Mouse (Mus musculus): Measurements from ENCODE around the gene Rbms3. TPM values are rescaled to one million over a fixed set of nuclear protein-coding genes. Genes with fewer than 3 reads are reported as not detected.

Rbms3 gene
- polyA plus RNA-seq, 1 experiment from 2014 or later, result not detected

DNA sequence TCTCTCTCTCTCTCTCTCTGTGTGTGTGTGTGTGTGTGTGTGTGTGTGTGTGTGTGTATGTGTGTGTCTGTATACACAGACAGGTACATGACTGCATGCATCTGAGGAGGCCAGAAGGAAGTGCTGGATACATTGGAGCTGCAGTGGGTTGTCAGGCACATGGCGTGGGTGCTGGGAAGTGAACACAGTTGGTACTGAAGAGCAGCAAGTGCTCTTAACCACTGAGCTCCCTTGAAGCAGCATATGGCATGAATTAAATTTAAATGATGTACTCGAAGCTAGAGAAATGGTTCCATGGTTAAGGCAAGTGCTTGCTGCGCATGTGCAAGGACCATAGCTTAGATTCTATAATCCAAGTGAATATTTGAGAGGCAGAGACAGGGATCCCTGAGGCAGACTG, 772.6 kb downstream of the Rbms3 start:
- Histone ChIP-seq H3K79me2 (ENCODE audit: inconsistent target) (no peaks in the 10 kb centered on the region), H3K4me3 (ENCODE audit: inconsistent target) (no peak overlapping the region), H3K27ac (no peak overlapping the region), H3K36me3 (ENCODE audit: inconsistent target) (no peaks in the 10 kb centered on the region)
- WGBS (ENCODE audit: missing documents), result 89% methylated on average over 3 of the region's 3 CpGs

DNA sequence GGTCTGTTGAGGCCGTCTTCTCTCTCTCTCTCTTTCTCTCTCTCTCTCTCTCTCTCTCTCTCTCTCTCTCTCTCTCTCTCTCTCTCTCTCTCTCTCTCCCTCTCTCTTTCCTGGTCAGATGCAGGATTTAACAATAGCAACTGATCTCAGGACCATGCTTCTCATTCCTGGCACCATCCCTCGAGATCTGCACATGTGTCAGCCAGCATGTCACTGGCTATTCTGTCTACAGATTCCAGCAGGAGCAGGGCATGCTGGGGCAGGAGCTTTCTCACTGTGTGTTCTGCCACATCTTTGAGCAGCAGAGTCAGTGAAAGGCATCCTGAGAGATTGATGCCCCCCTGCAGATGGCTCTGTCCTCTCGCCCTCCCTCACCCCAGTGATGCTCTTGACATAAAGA, 774.0 kb downstream of the Rbms3 start:
- no peaks in the 10 kb centered on the region for H3K79me2 ChIP-seq (ENCODE audit: inconsistent target)
- WGBS (ENCODE audit: missing documents), result 83% methylated on average over 2 of the region's 3 CpGs

GRCm38 (mm10) chr9:116848905-116849304, 780.8 kb downstream of the Rbms3 start:
- no peaks in the 10 kb centered on the region for H3K79me2 ChIP-seq (ENCODE audit: inconsistent target)
- no peak overlapping the region for H3K4me3 ChIP-seq (ENCODE audit: inconsistent target)
- WGBS (ENCODE audit: missing documents), result 85% methylated on average over 4 of the region's 4 CpGs
- no peak overlapping the region for H3K27ac ChIP-seq
- H3K36me3 ChIP-seq (ENCODE audit: inconsistent target), result no peaks in the 10 kb centered on the region

More for the DNA sequence above, 774.0 kb downstream of the Rbms3 start:
- H3K27ac ChIP-seq, result no peak overlapping the region
- no peak overlapping the region for H3K4me3 ChIP-seq (ENCODE audit: inconsistent target)
- no peaks in the 10 kb centered on the region for H3K36me3 ChIP-seq (ENCODE audit: inconsistent target)

GRCm38 (mm10) chr9:116848166-116848565, 781.5 kb downstream of the Rbms3 start:
- WGBS (ENCODE audit: missing documents), result 92% methylated on average over 8 of the region's 10 CpGs
- Histone ChIP-seq H3K36me3 (ENCODE audit: inconsistent target) (no peaks in the 10 kb centered on the region), H3K27ac (no peak overlapping the region), H3K79me2 (ENCODE audit: inconsistent target) (no peaks in the 10 kb centered on the region), H3K4me3 (ENCODE audit: inconsistent target) (no peak overlapping the region)

GRCm38 (mm10) chr9:116847241-116848135, 782.2 kb downstream of the Rbms3 start:
- 75% methylated on average over 7 of the region's 7 CpGs for WGBS (ENCODE audit: missing documents)
- H3K4me3 ChIP-seq (ENCODE audit: inconsistent target), result no peak overlapping the region
- H3K36me3 ChIP-seq (ENCODE audit: inconsistent target), result no peaks in the 10 kb centered on the region
- no peak overlapping the region for H3K27ac ChIP-seq
- no peaks in the 10 kb centered on the region for H3K79me2 ChIP-seq (ENCODE audit: inconsistent target)

DNA sequence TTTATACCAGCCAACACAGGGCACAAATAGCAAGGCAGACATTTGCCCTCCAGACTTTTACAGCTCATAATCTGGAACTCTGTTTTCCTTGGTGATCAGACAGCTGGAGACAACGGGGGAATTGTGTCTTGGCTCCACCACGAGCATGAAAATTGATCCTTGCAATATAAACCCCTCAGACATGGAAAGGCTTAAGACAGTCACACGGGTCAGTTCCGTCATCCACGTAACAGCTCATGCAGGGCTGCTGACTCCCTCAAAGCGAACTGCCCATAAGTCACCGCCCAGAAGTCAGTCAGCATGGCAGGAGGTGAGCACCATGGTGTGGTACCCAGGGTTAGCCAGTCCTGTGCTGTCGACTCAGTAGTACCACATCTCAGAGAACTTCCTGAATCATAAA, 794.8 kb downstream of the Rbms3 start:
- WGBS (ENCODE audit: missing documents), result 86% methylated on average over 8 of the region's 8 CpGs
- Histone ChIP-seq H3K27ac (no peak overlapping the region), H3K79me2 (ENCODE audit: inconsistent target) (no peaks in the 10 kb centered on the region), H3K36me3 (ENCODE audit: inconsistent target) (no peaks in the 10 kb centered on the region), H3K4me3 (ENCODE audit: inconsistent target) (no peak overlapping the region)

DNA sequence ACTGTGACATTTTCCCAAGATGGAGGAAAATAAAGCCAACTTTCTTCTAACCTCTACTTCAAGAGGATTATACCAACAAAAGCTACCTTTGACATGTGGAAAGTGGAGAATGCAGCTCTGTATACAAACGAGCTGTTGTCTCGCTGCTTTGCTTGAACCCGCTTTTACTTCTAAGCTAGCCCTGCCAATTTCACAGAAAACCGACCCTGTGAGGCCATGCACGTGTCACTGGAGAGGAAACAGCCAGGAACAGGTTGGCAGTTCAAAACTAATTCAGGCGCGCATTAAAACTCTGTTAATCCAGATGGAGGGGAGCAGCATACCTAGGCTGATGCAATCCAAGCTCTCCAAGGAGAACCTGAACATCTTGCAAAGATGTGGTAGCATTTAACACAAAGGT, 796.0 kb downstream of the Rbms3 start:
- H3K4me3 ChIP-seq (ENCODE audit: inconsistent target), result no peak overlapping the region
- H3K79me2 ChIP-seq (ENCODE audit: inconsistent target), result no peaks in the 10 kb centered on the region
- 82% methylated on average over 7 of the region's 7 CpGs for WGBS (ENCODE audit: missing documents)
- no peak overlapping the region for H3K27ac ChIP-seq
- no peaks in the 10 kb centered on the region for H3K36me3 ChIP-seq (ENCODE audit: inconsistent target)

- Histone ChIP-seq H3K36me3 (ENCODE audit: inconsistent target) (no peaks in the 10 kb centered on the region), H3K79me2 (ENCODE audit: inconsistent target) (no peaks in the 10 kb centered on the region), H3K4me3 (ENCODE audit: inconsistent target) (no peak overlapping the region), H3K27ac (no peak overlapping the region)
- WGBS (ENCODE audit: missing documents), result 50% methylated on average over 1 of the region's 1 CpGs
Observed at GRCm38 (mm10) chr9:116832822-116833221, 796.9 kb downstream of the Rbms3 start.

- WGBS (ENCODE audit: missing documents), result 96% methylated on average over 5 of the region's 5 CpGs
- Histone ChIP-seq H3K4me3 (ENCODE audit: inconsistent target) (no peak overlapping the region), H3K36me3 (ENCODE audit: inconsistent target) (no peaks in the 10 kb centered on the region), H3K79me2 (ENCODE audit: inconsistent target) (no peaks in the 10 kb centered on the region), H3K27ac (no peak overlapping the region)
Observed at GRCm38 (mm10) chr9:116831386-116831785, 798.3 kb downstream of the Rbms3 start.

DNA sequence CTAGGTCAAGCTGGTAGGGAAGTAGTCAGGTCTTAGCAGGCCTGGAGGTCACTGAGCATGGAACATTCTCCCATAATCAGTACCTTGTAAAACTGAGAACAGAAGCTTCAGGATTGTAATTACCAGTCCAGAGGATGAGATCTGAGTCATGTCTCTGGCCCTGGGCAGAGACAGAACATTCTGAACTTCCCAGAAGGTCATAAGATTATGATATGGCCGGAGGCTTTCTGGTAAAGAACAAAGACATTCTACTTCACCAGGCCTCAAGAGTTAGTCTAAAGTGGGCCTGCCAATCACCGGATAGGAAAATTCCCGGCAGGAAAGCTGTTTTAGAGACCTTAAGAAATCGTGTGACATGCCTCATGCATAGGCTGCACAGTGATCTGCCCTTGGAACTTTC, 799.8 kb downstream of the Rbms3 start:
- Histone ChIP-seq H3K27ac (no peak overlapping the region), H3K4me3 (ENCODE audit: inconsistent target) (no peak overlapping the region), H3K36me3 (ENCODE audit: inconsistent target) (no peaks in the 10 kb centered on the region), H3K79me2 (ENCODE audit: inconsistent target) (no peaks in the 10 kb centered on the region)
- WGBS (ENCODE audit: missing documents), result 92% methylated on average over 4 of the region's 4 CpGs

- H3K4me3 ChIP-seq (ENCODE audit: inconsistent target), result no peak overlapping the region
- 85% methylated on average over 7 of the region's 7 CpGs for WGBS (ENCODE audit: missing documents)
- H3K36me3 ChIP-seq (ENCODE audit: inconsistent target), result no peaks in the 10 kb centered on the region
- no peak overlapping the region for H3K27ac ChIP-seq
- H3K79me2 ChIP-seq (ENCODE audit: inconsistent target), result no peaks in the 10 kb centered on the region
Observed at GRCm38 (mm10) chr9:116821601-116822000, 808.1 kb downstream of the Rbms3 start.

DNA sequence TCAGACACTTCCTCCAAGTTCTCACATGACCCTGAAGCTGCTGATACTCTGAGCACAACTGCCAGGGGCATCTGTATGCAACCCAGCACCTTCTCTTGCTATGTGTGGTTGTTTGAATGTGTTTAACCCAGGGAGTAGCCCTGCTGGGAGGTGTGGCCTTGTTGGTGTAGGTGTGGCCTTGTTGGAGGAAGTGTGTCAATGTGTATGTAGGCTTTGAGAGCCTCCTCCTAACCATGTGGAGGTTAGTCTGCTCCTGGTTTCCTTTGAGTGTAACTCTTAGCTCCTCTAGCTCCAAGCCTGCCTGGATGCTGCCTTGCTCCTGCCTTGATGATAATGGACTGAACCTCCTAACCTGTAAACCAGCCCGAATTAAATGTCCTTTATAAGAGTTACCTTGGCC, 812.5 kb downstream of the Rbms3 start:
- H3K27ac ChIP-seq, result no peak overlapping the region
- H3K4me3 ChIP-seq (ENCODE audit: inconsistent target), result no peak overlapping the region
- no peaks in the 10 kb centered on the region for H3K36me3 ChIP-seq (ENCODE audit: inconsistent target)
- no peaks in the 10 kb centered on the region for H3K79me2 ChIP-seq (ENCODE audit: inconsistent target)
- WGBS (ENCODE audit: missing documents), result 60% methylated on average over 1 of the region's 1 CpGs

GRCm38 (mm10) chr9:116814495-116815094, 815.1 kb downstream of the Rbms3 start:
- WGBS (ENCODE audit: missing documents), result 82% methylated on average over 10 of the region's 10 CpGs
- H3K79me2 ChIP-seq (ENCODE audit: inconsistent target), result no peaks in the 10 kb centered on the region
- no peak overlapping the region for H3K27ac ChIP-seq
- H3K36me3 ChIP-seq (ENCODE audit: inconsistent target), result no peaks in the 10 kb centered on the region
- H3K4me3 ChIP-seq (ENCODE audit: inconsistent target), result no peak overlapping the region

- Histone ChIP-seq H3K79me2 (ENCODE audit: inconsistent target) (no peaks in the 10 kb centered on the region), H3K4me3 (ENCODE audit: inconsistent target) (no peak overlapping the region), H3K27ac (no peak overlapping the region), H3K36me3 (ENCODE audit: inconsistent target) (no peaks in the 10 kb centered on the region)
- WGBS (ENCODE audit: missing documents), result 31% methylated on average over 2 of the region's 2 CpGs
Observed at GRCm38 (mm10) chr9:116813396-116813795, 816.3 kb downstream of the Rbms3 start.

GRCm38 (mm10) chr9:116809260-116809659, 820.5 kb downstream of the Rbms3 start:
- H3K36me3 ChIP-seq (ENCODE audit: inconsistent target), result no peaks in the 10 kb centered on the region
- no peak overlapping the region for H3K27ac ChIP-seq
- no peak overlapping the region for H3K4me3 ChIP-seq (ENCODE audit: inconsistent target)
- H3K79me2 ChIP-seq (ENCODE audit: inconsistent target), result no peaks in the 10 kb centered on the region
- 86% methylated on average over 5 of the region's 5 CpGs for WGBS (ENCODE audit: missing documents)

Measured in macrophage (primary cell).